Comparison of ENCODE assay signal across 9 mouse cellular contexts in the genomic region with DNA sequence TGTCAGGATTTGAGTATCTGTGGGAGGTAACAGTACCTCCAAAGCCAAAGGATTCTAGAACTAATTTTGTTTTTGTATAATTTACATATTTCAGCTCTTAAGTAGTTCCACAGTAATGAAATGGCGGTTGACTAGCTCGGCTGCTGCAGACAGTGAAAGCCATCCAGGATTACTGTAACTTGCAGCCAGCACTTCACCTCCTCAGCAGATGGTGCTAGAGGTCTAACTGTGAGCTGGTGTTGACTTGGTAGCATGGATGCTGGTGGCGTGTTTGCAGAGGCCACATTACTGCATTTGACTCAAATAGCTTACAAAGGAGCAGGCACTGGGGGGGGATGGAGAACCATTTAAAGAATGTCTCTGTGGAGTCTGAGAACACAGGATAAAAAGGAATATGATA. TPM values are rescaled to one million over a fixed set of nuclear protein-coding genes. Genes with fewer than 3 reads are reported as not detected.
DNase-seq lines count a peak whose midpoint lies in the region; ATAC-seq and TF ChIP-seq lines count a peak whose summit lies in the region.
"Had no signal": no experiment of that assay in that cellular context is flagged by ENCODE, and none has a peak within 500 bp of the region (broad histone marks: within the 10 kb centered on the region; RNA-seq: fewer than 3 reads in every experiment).

No protein-coding gene starts in this region.

- H3K4me1 ChIP-seq in heart, postnatal 0 days (ENCODE audit: control insufficient read depth, insufficient read depth): no peaks in the 10 kb centered on the region

- H3K9ac ChIP-seq in heart, postnatal 0 days (replicated peaks; ENCODE audit: low read depth, low read length): no peak overlapping the region

- peak; percentile 59 for TF ChIP-seq CTCF in heart, postnatal 0 days (IDR thresholded peaks at IDR 0.05; ENCODE audit: low read depth)
- TF ChIP-seq CTCF in layer of hippocampus, adult 2 months (conservative IDR thresholded peaks at IDR 0.05): peak; percentile 71

- no peak overlapping the region for H3K4me2 ChIP-seq in heart, postnatal 0 days (ENCODE audit: low read depth, low read length)

- H3K27ac ChIP-seq in heart, postnatal 0 days (ENCODE audit: low read depth): no peak overlapping the region
- H3K27ac ChIP-seq in layer of hippocampus, adult 2 months: peak overlapping the region; percentile 24; the same call in 1 of the 2 replicates

- H3K27me3 ChIP-seq in heart, postnatal 0 days (ENCODE audit: control insufficient read depth, insufficient read depth, low read length): no peaks in the 10 kb centered on the region
- H3K27me3 ChIP-seq: Patski had no signal

- 0 out of 2 replicates have a peak, but pooled peaks cover 22% of the 10 kb centered on the region for H3K36me3 ChIP-seq in heart, postnatal 0 days (replicated peaks; ENCODE audit: control insufficient read depth, insufficient read depth, low read length)

- peak; percentile 19 for DNase-seq in heart, postnatal 0 days (ENCODE audit: low spot score)
- no peak for DNase-seq in heart, postnatal 36 days
- peak; percentile 15 for DNase-seq in 3T3-L1 (ENCODE audit: low read depth, low spot score)
- peak; percentile 87 for DNase-seq in brain, adult 2 months (ENCODE audit: low read depth, low spot score)
- DNase-seq in layer of hippocampus, adult 2 months (ENCODE audit: low spot score in 2 of 2): peak; percentile 47 to 61
- peak; percentile 52 to 67 for DNase-seq in right cerebral cortex, adult 2 months (ENCODE audit: low spot score in 2 of 2)
- no peak for DNase-seq in thymus, postnatal 0 days (ENCODE audit: low spot score)

- no peak overlapping the region for H3K4me3 ChIP-seq in heart, postnatal 0 days (ENCODE audit: low read depth, low read length)
- no peak overlapping the region for H3K4me3 ChIP-seq in layer of hippocampus, adult 2 months

- intact Hi-C loops in heart, postnatal 36 days (cut with DNase I): no loop called here

- WGBS in heart, postnatal 0 days: 49% methylated on average over 3 of the region's 3 CpGs

- H3K9me3 ChIP-seq in heart, postnatal 0 days (replicated peaks; ENCODE audit: control insufficient read depth, low read length): no peaks in the 10 kb centered on the region

- ATAC-seq in heart, postnatal 0 days (ENCODE audit: insufficient read depth, low read depth): peak; percentile 53; the same call in 1 of the 2 replicates
- no peak for ATAC-seq in megakaryocyte, adult 5-6 weeks (ENCODE audit: poor library complexity, severe bottlenecking)
- ATAC-seq: Patski had no signal

- TF ChIP-seq EP300 in heart, postnatal 0 days (IDR thresholded peaks at IDR 0.05; ENCODE audit: low read depth): no peak

RNA-seq across cellular contexts. Expression of a gene that starts 29.9 kb away (rescaled TPM):
- total RNA-seq in heart, postnatal 0 days (2014; rRNA removed; ENCODE audit: low replicate concordance): 2.2 and 2.5 TPM in 2 replicates
- polyA plus RNA-seq in heart, postnatal 0 days (2015; fragmentation: Nextera tagmentation; extraction: Ambion mirVana): 0.52 and 0.59 TPM in 2 replicates
- total RNA-seq in heart, postnatal 36 days (2021): 1 to 10 TPM; 1.7 to 3.7 TPM
- total RNA-seq in layer of hippocampus, adult 2 months (2021): 10 to 100 TPM; 29.8 to 31.8 TPM
- total RNA-seq in megakaryocyte, adult 5-6 weeks (2015): 8.7 and 10.3 TPM in 2 replicates
- 5.8 and 7.4 TPM in 2 replicates for total RNA-seq in megakaryocyte, adult 5-6 weeks (2017)
- 0.86 and 1.0 TPM in 2 replicates for polyA plus RNA-seq in thymus, postnatal 0 days (2015; fragmentation: Nextera tagmentation; extraction: Ambion mirVana)

Comparison
In these comparisons a context has a peak if more than half of its experiments do, and no peak if none do; other contexts are left out.
1. DNase-seq: peak in heart, postnatal 0 days (single experiment), 3T3-L1 (single experiment), brain, adult 2 months (single experiment), layer of hippocampus, adult 2 months (2 of 2) and right cerebral cortex, adult 2 months (2 of 2); none in heart, postnatal 36 days (0 of 2) and thymus, postnatal 0 days (single experiment).